Mouse (Mus musculus) liver, adult 2 months (tissue): Measurements from ENCODE around the gene Fam43a.

Experiments
- CTCF ChIP-seq: fragments of 200-500 bp; IDR thresholded peaks from 2 replicates; pipeline ENCODE4 v1.5.1; 2011; ENCODE audit warnings: low read depth, low read length, control low read depth
- POLR2A ChIP-seq: fragments of 200-500 bp; IDR thresholded peaks from 2 replicates; pipeline ENCODE4 v1.6.1; 2011; ENCODE audit warnings: low read length, control low read depth; ENCODE audit not compliant: insufficient read depth; ENCODE audit errors: extremely low read depth

DNA sequence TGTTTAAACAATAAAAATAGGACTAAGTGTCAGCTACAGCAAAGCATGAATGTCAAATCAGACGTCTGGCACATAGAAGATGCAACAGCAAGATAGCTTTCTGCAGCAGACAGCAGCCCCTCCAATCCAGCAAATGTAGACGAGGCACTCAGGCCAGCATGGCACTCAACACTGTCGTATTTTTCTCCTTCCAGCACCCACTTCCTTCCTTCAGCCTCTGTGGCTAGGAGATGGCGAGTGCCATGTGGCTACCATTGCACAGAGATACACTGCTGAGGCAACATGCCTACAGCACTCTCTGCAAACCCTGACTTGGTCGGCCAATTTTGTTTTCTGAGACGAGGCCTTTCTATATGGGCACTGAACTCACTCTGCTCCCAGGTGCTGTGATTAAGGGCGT lies 23.7 kb upstream of the Fam43a start:
- TF ChIP-seq CTCF (no peak), POLR2A (no peak)
